Mouse (Mus musculus): ENCODE measurements around the gene Prkce. TPM values are rescaled to one million over a fixed set of nuclear protein-coding genes. Genes with fewer than 3 reads are reported as not detected.

Gene Prkce
- polyA plus RNA-seq, 1 experiment, result 1.9 TPM

- Histone ChIP-seq H3K36me3 (ENCODE audit: control insufficient read depth, insufficient read depth) (no peaks in the 10 kb centered on the region), H3K4me3 (no peak overlapping the region), H3K4me2 (ENCODE audit: low read depth) (no peak overlapping the region), H3K27me3 (ENCODE audit: control insufficient read depth, insufficient read depth, insufficient read length) (no peaks in the 10 kb centered on the region), H3K79me2 (ENCODE audit: control insufficient read depth, insufficient read depth) (no peaks in the 10 kb centered on the region), H3ac (ENCODE audit: control insufficient read depth, insufficient read length) (no peak overlapping the region)
- TF ChIP-seq TCF12 (IDR thresholded peaks at IDR 0.05; ENCODE audit: insufficient read depth, poor library complexity, severe bottlenecking) (no peak), MAX (IDR thresholded peaks at IDR 0.05; ENCODE audit: low read depth) (no peak), SRF (IDR thresholded peaks at IDR 0.05; ENCODE audit: control insufficient read depth, insufficient read length, low read depth) (no peak), USF1 (IDR thresholded peaks at IDR 0.05; ENCODE audit: low read depth) (no peak), POLR2A (IDR thresholded peaks at IDR 0.05; ENCODE audit: insufficient read length, low read depth) (no peak), MYOD1 (IDR thresholded peaks at IDR 0.05; ENCODE audit: control insufficient read depth in 1 of 3, insufficient read length in 2 of 3, low read depth in 2 of 3) (no peak), TCF3 (IDR thresholded peaks at IDR 0.05; ENCODE audit: insufficient read length, low read depth) (no peak), MYOG (IDR thresholded peaks at IDR 0.05; ENCODE audit: control insufficient read depth in 1 of 3, insufficient read depth in 1 of 3, insufficient read length in 2 of 3, low read depth in 2 of 3) (no peak), REST (IDR thresholded peaks at IDR 0.05; ENCODE audit: insufficient read depth, insufficient read length) (no peak), CEBPB (IDR thresholded peaks at IDR 0.05; ENCODE audit: insufficient read depth, poor library complexity, severe bottlenecking) (no peak), E2F4 (IDR thresholded peaks at IDR 0.05; ENCODE audit: insufficient read depth) (no peak)
These were observed 162.7 kb downstream of the Prkce start for GRCm38 (mm10) chr17:86330076-86330955.

DNA sequence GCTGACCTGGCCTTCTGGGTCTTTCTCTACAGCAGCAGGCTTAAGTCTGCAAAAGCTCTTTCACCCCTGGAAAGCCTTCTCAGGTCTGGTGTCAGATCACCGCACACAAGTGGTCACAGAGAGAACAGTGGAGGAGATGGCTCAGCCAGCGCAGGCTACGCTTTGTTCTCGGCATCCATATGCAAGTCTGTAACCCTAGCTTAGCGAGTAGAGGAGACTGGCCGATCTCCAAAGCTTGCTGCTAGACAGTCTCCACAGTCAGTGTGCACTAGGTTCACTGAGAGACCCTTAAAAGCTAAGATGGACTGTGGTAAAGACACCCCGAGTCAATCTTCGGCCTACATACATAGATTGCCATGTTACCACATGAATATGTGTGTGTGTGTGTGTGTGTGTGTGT, 164.2 kb downstream of the Prkce start:
- no peaks in the 10 kb centered on the region for H3K36me3 ChIP-seq (ENCODE audit: control insufficient read depth, insufficient read depth)
- H3K27me3 ChIP-seq (ENCODE audit: control insufficient read depth, insufficient read depth, insufficient read length), result no peaks in the 10 kb centered on the region
- no peak for TF ChIP-seq MYOG (IDR thresholded peaks at IDR 0.05; ENCODE audit: control insufficient read depth in 1 of 3, insufficient read depth in 1 of 3, insufficient read length in 2 of 3, low read depth in 2 of 3)
- no peak for TF ChIP-seq TCF12 (IDR thresholded peaks at IDR 0.05; ENCODE audit: insufficient read depth, poor library complexity, severe bottlenecking)
- no peak for TF ChIP-seq TCF3 (IDR thresholded peaks at IDR 0.05; ENCODE audit: insufficient read length, low read depth)
- TF ChIP-seq SRF (IDR thresholded peaks at IDR 0.05; ENCODE audit: control insufficient read depth, insufficient read length, low read depth), result no peak
- H3K79me2 ChIP-seq (ENCODE audit: control insufficient read depth, insufficient read depth), result no peaks in the 10 kb centered on the region
- no peak overlapping the region for H3K4me2 ChIP-seq (ENCODE audit: low read depth)
- no peak overlapping the region for H3ac ChIP-seq (ENCODE audit: control insufficient read depth, insufficient read length)
- H3K4me3 ChIP-seq, result no peak overlapping the region

DNA sequence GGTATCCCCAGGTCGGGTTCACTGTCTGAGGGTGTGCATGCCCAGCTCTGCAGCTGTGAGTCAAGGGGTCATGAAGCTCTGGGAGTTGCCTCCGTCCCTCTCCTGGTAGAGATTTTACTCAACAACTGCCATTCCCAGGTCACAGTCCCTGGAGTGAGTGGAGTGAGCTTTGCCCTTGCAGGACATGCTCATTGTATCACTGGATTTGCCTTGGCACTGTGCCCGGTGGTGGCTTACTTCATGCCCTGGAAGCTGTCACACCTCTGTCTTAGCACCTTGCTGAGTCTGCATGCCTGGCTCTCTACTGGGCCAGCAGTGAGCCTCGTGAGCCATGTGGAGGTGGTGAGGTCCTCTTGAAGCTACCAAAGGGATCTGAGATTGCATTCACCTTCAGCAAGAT, 167.4 kb downstream of the Prkce start:
- H3ac ChIP-seq (ENCODE audit: control insufficient read depth, insufficient read length), result no peak overlapping the region

GRCm38 (mm10) chr17:86336652-86337073, 169.1 kb downstream of the Prkce start:
- H3K4me2 ChIP-seq (ENCODE audit: low read depth), result no peak overlapping the region
- no peaks in the 10 kb centered on the region for H3K27me3 ChIP-seq (ENCODE audit: control insufficient read depth, insufficient read depth, insufficient read length)
- H3K36me3 ChIP-seq (ENCODE audit: control insufficient read depth, insufficient read depth), result no peaks in the 10 kb centered on the region
- TF ChIP-seq MYOG (IDR thresholded peaks at IDR 0.05; ENCODE audit: control insufficient read depth in 1 of 3, insufficient read depth in 1 of 3, insufficient read length in 2 of 3, low read depth in 2 of 3) (no peak), POLR2A (IDR thresholded peaks at IDR 0.05; ENCODE audit: insufficient read length, low read depth) (no peak)
- no peak overlapping the region for H3K4me3 ChIP-seq
- H3ac ChIP-seq (ENCODE audit: control insufficient read depth, insufficient read length), result no peak overlapping the region
- no peaks in the 10 kb centered on the region for H3K79me2 ChIP-seq (ENCODE audit: control insufficient read depth, insufficient read depth)

More for the DNA sequence above, 167.4 kb downstream of the Prkce start:
- Histone ChIP-seq H3K36me3 (ENCODE audit: control insufficient read depth, insufficient read depth) (no peaks in the 10 kb centered on the region), H3K4me2 (ENCODE audit: low read depth) (no peak overlapping the region), H3K79me2 (ENCODE audit: control insufficient read depth, insufficient read depth) (no peaks in the 10 kb centered on the region), H3K27me3 (ENCODE audit: control insufficient read depth, insufficient read depth, insufficient read length) (no peaks in the 10 kb centered on the region), H3K4me3 (no peak overlapping the region)
- no peak for TF ChIP-seq TCF3 (IDR thresholded peaks at IDR 0.05; ENCODE audit: insufficient read length, low read depth)
- TF ChIP-seq CEBPB (IDR thresholded peaks at IDR 0.05; ENCODE audit: insufficient read depth, poor library complexity, severe bottlenecking), result no peak
- no peak for TF ChIP-seq MAX (IDR thresholded peaks at IDR 0.05; ENCODE audit: low read depth)
- no peak for TF ChIP-seq MYOD1 (IDR thresholded peaks at IDR 0.05; ENCODE audit: control insufficient read depth in 1 of 3, insufficient read length in 2 of 3, low read depth in 2 of 3)
- no peak for TF ChIP-seq POLR2A (IDR thresholded peaks at IDR 0.05; ENCODE audit: insufficient read length, low read depth)
- no peak for TF ChIP-seq MYOG (IDR thresholded peaks at IDR 0.05; ENCODE audit: control insufficient read depth in 1 of 3, insufficient read depth in 1 of 3, insufficient read length in 2 of 3, low read depth in 2 of 3)
- TF ChIP-seq REST (IDR thresholded peaks at IDR 0.05; ENCODE audit: insufficient read depth, insufficient read length), result no peak
- TF ChIP-seq USF1 (IDR thresholded peaks at IDR 0.05; ENCODE audit: low read depth), result no peak

DNA sequence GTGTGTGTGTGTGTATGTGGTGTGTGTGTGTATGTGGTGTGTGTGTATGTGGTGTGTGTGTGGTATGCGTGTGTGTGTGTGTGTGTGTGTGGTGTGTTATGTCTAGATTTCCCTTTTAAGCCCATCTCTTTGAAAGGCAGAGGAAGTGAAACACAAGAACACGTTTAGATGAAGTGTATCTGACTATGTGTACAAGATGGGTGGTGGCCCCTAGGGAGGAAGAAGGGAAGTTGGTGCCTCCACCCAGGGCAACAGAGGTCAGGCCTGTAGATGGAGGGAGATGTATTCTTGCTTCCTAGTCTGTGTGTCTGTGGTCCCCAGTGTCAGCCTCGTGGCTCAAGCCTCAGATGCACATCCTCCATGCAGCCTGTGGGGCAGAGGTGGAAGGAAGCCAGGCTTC, 169.5 kb downstream of the Prkce start:
- H3K27me3 ChIP-seq (ENCODE audit: control insufficient read depth, insufficient read depth, insufficient read length), result no peaks in the 10 kb centered on the region
- no peaks in the 10 kb centered on the region for H3K79me2 ChIP-seq (ENCODE audit: control insufficient read depth, insufficient read depth)
- H3K4me3 ChIP-seq, result no peak overlapping the region
- H3K36me3 ChIP-seq (ENCODE audit: control insufficient read depth, insufficient read depth), result no peaks in the 10 kb centered on the region
- H3ac ChIP-seq (ENCODE audit: control insufficient read depth, insufficient read length), result no peak overlapping the region
- no peak overlapping the region for H3K4me2 ChIP-seq (ENCODE audit: low read depth)
- TF ChIP-seq MAX (IDR thresholded peaks at IDR 0.05; ENCODE audit: low read depth) (no peak), TCF12 (IDR thresholded peaks at IDR 0.05; ENCODE audit: insufficient read depth, poor library complexity, severe bottlenecking) (no peak), TCF3 (IDR thresholded peaks at IDR 0.05; ENCODE audit: insufficient read length, low read depth) (no peak), E2F4 (IDR thresholded peaks at IDR 0.05; ENCODE audit: insufficient read depth) (no peak), MYOG (IDR thresholded peaks at IDR 0.05; ENCODE audit: control insufficient read depth in 1 of 3, insufficient read depth in 1 of 3, insufficient read length in 2 of 3, low read depth in 2 of 3) (no peak), USF1 (IDR thresholded peaks at IDR 0.05; ENCODE audit: low read depth) (no peak), MYOD1 (IDR thresholded peaks at IDR 0.05; ENCODE audit: control insufficient read depth in 1 of 3, insufficient read length in 2 of 3, low read depth in 2 of 3) (no peak), POLR2AphosphoS2 (IDR thresholded peaks at IDR 0.05; ENCODE audit: insufficient read length, low read depth) (no peak), CEBPB (IDR thresholded peaks at IDR 0.05; ENCODE audit: insufficient read depth, poor library complexity, severe bottlenecking) (no peak), POLR2A (IDR thresholded peaks at IDR 0.05; ENCODE audit: insufficient read length, low read depth) (no peak), SRF (IDR thresholded peaks at IDR 0.05; ENCODE audit: control insufficient read depth, insufficient read length, low read depth) (no peak), REST (IDR thresholded peaks at IDR 0.05; ENCODE audit: insufficient read depth, insufficient read length) (no peak)
